Mouse (Mus musculus): ENCODE measurements at regions not wholly inside any gene's neighbourhood (a gene's known extent, or its start where the extent isn't known, plus 50 kb on each side); places are given as distances from the start of the nearest gene placed in this dataset.

DNA sequence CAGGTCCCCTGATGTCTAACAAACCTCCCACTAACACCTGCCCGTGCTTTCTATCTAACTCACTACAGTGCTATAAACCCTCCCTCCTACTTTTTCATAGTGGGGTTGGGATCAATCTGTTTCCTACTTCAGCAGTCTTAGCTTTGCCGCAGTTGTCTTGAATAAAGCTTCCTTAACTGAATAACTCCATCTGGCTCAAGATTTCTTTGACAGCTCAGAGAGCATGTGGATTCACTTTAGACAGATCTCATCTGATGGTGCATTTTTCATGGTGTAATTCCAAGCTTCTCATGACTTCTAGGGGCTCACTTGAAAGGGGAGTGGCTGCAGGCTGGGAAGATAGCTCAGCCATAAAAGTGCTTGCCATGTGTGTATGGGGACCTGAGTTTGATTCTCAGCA, 313.2 kb upstream of the Dpyd start:
- no peak for DNase-seq

DNA sequence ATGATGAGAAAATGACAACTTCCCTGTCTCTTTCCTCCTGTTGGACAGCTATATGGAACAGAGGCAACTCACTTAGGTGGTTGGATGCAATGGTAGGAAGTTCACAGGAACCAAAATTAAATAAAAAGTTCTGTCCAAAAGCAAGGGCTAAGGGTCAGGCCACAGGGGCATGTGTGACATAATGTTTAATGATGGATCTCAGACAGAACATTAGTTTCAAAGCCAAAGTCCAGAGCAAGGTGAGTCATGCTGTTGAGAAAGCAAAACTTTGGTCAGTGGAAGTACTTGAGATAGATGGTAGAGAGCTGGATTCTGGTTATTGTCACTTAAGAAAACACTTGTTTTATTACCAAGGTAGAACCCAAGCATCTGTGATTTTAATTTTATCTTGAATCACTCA, 286.0 kb upstream of the Dpyd start:
- DNase-seq: no peak

DNA sequence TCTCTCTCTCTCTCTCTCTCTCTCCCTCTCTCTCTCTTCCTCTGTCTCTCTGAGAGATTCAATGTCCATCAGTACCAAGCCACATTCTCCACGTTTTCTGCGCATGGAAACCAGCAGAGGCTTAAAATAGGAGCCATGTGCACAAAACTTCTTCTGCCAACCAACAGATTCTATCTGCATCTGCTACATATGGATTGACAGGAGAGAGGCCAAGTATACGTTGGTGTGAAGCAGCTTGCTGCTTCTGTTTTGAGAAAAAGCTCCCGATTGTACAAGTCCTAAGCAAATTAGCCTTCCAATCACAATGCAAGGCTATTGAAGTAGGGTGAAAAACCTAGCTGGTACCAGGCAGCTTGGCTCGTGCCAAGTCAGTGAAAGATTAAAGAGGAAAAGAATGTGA, 283.7 kb upstream of the Dpyd start:
- no peak for DNase-seq

DNA sequence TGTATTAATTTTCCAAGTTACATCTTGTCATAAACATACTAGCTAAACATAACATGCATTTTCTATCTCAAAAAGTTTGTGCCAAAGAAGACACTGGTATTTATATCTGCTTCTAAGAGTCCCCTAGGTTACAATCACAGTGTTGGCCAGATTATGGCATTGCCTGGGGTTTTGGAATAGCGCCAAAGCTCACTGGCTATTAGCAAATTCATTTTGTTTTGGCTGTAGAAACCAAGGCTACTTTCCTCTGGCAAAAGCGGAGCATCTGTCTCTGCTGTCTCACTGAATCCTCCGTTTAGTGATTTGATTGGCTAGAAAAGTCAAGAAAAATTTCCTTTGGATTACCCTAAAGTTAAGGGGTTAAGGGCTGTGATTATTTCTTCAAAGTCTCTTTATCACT, 275.0 kb upstream of the Dpyd start:
- DNase-seq: peak; percentile 50

DNA sequence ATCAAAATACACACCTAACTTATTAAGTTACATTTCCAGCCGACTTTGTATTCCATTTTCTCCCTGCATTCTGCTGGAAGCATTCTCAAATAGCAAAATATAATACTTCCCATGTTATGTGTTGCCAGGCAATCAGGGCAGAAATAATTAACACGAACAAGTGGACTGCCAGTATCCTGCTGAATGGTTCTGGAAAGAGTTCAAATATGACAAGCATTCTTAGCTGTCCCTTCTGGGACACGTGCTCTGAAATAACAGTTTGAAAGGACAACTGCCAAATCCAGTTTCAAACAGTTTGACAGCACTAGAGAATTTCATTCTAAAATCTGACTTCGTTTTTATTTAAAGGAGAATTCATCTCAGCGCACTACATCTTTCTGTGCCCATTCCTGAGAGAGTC, 236.8 kb upstream of the Dpyd start:
- no peak for DNase-seq

DNA sequence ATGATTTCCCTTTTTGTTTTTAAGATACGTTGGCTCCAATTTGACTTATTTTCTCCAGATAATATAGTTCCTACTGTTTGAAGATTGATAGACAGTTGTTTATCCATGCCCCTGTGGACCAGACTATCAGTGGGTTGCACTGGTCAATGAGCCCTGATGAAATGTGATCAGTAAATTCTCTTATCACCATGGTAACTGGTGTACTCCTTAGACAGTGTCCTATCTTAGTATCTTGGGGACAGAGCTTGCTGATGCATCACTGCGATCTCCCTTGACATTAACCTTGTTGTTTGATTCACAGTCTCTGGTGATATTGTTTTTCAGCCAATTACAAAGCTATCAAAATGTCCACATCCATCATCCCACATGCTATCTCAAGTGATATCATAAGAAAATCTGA, 233.7 kb upstream of the Dpyd start:
- DNase-seq: no peak

DNA sequence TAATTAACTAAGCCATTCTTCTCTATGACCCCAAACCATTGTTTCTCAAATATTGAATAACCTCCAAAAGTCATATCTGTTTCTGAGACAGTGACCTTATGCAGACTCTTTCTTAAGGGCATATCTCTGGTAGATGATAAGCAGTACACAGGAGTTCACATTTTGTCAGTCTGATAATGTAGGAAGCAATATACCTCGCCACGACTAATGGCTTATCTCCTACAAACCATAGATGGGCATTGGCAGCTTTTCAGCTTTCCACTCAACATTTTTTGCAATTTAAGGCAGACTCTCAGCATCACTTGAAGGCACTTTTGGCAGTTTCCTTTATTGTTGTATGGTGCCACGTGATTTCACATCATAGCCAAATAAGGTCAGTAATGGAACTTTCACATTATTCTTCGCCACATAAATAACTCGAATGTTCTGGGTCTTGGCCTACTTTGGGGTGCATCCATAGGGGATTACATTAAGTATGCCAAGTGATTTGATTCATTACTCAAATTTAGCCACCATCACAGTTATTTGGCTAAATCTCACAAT, 232.7 kb upstream of the Dpyd start:
- no peak for DNase-seq

DNA sequence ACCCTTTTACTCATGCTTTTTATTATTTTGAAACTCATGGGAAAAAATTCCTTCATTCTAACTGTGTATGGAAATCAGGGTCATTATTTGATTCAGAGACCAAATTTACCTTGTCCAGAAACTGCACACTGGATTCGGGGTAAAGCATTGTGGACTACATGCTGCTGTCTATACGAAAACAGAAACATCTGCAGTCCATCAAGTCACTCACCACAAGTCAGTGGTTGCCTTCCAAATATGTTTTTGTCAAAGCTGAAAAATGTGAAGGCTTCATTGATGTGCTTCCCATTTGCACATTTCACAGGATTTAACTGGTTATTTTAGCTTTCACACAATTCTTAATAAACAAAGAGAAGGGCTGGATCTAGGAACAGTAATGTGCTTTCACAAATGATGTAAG, 230.4 kb upstream of the Dpyd start:
- DNase-seq: no peak

DNA sequence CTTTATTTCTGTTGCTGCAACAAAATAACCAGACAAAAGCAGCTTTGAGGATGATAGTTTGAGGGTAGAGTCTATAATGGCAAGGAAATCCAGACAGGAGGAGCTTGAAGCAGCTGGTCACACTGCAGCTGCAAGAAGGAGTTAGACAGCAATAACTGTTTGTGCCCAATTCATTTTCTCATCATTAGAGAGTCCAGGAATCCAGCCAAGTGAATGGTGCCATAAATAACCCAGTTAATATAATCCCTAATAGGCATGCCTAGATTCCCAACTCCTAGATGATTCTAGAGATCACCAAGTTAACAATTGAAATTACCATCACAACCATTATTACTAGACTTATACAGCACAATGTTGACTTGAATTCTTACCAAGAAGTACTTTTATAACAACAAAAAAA, 223.2 kb upstream of the Dpyd start:
- no peak for DNase-seq

DNA sequence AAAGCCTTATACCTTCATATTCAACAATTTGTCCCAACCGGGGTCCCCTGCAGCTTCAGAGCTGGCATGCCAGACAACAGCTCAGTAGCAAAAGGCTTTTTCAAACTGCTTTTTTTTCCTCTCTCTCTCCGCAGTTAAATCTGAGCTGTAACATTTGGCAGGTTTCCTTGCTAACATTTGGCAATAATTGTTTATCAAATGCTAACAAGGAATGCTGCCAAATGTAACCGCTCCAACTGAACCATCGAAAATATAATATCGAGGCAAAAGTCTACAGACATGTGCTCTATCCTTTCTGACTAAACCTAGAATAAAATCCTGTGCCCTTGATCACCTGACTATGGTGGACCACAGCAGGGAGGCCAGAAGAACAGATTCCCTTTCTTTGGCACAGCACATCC, 200.2 kb upstream of the Dpyd start:
- DNase-seq: no peak

Measured in heart, postnatal 4 days (tissue).